Mouse (Mus musculus) bone marrow, adult 2 months (tissue): ENCODE measurements around the gene Faap20. TPM values are rescaled to one million over a fixed set of nuclear protein-coding genes. Genes with fewer than 3 reads are reported as not detected.
A peak's percentile ranks its signal among the peaks of the same experiment; 100 is the strongest.

Source experiments
- H3K27ac ChIP-seq: fragments of 200-500 bp; 2 replicates; pipeline ENCODE4 v1.5.1; 2012; ENCODE audit warnings: low read depth, mild to moderate bottlenecking, control low read depth, inconsistent platforms, low read length; ENCODE audit not compliant: control insufficient read depth, poor library complexity, insufficient read depth
- H3K4me1 ChIP-seq: fragments of 200-500 bp; 2 replicates; pipeline ENCODE4 v1.6.1; 2011; ENCODE audit warnings: low read length; ENCODE audit not compliant: control insufficient read depth, insufficient read depth
- H3K4me3 ChIP-seq: fragments of 200-500 bp; replicated peaks from 2 replicates; pipeline ENCODE3; 2011; ENCODE audit warnings: mild to moderate bottlenecking, low read depth, low read length, control low read depth; ENCODE audit not compliant: control insufficient read depth
- CTCF ChIP-seq: fragments of 200-500 bp; IDR thresholded peaks from 2 replicates; pipeline ENCODE4 v1.5.1; 2011; ENCODE audit warnings: low read length, control low read depth; ENCODE audit not compliant: control insufficient read depth, insufficient read depth
- POLR2A ChIP-seq: fragments of 200-500 bp; IDR thresholded peaks from 2 replicates; pipeline ENCODE4 v1.6.1; 2011; ENCODE audit warnings: low read depth, mild to moderate bottlenecking, control low read depth, low read length, borderline replicate concordance; ENCODE audit not compliant: control insufficient read depth
- WGBS: fragments of 180-500 bp; shearing (Covaris S2); methylation state at CpG from one replicate; pipeline ENCODE4 v1.1.7; 2018; 5-methylcytosine and 5-hydroxymethylcytosine counted together
- polyA plus RNA-seq: library from polyadenylated mRNA; stranded (reverse); fragments of >200 nt; gene quantifications from 2 replicates; pipeline ENCODE4 v1.2.4, GENCODE M21; 2011; ENCODE audit warnings: low replicate concordance; ENCODE audit not compliant: missing spikeins, insufficient read depth, insufficient read length

Faap20 gene
- polyA plus RNA-seq, 1 experiment, result 29.3 TPM

GRCm38 (mm10) chr4:155219271-155220212 is 30.1 kb upstream of the Faap20 start:
- peaks cover 33% of the 10 kb centered on the region for H3K4me1 ChIP-seq
- TF ChIP-seq POLR2A (no peak), CTCF (no peak)
- WGBS, result 40% methylated on average over 12 of the region's 12 CpGs
- H3K27ac ChIP-seq, result no peak overlapping the region
- H3K4me3 ChIP-seq, result peak overlapping the region; percentile 30

- WGBS, result 31% methylated on average over 14 of the region's 14 CpGs
- Histone ChIP-seq H3K27ac (no peak overlapping the region), H3K4me1 (peaks cover 32% of the 10 kb centered on the region), H3K4me3 (peak overlapping the region; percentile 79)
- TF ChIP-seq CTCF, result no peak
Observed at GRCm38 (mm10) chr4:155220213-155221100, 29.1 kb upstream of the Faap20 start.

GRCm38 (mm10) chr4:155221106-155221505 is 28.5 kb upstream of the Faap20 start:
- 13% methylated on average over 7 of the region's 7 CpGs for WGBS
- Histone ChIP-seq H3K27ac (no peak overlapping the region), H3K4me1 (peaks cover 32% of the 10 kb centered on the region), H3K4me3 (peak overlapping the region; percentile 79)
- TF ChIP-seq POLR2A (no peak), CTCF (no peak)

- peak overlapping the region; percentile 79 for H3K4me3 ChIP-seq
- no peak for TF ChIP-seq CTCF
- peak; percentile 45; the same call in 1 of the 2 replicates for TF ChIP-seq POLR2A
- peaks cover 27% of the 10 kb centered on the region for H3K4me1 ChIP-seq
- 1% methylated on average over 92 of the region's 93 CpGs for WGBS
- H3K27ac ChIP-seq, result peak overlapping the region; percentile 46
Observed at GRCm38 (mm10) chr4:155221599-155222551, 27.7 kb upstream of the Faap20 start.

- Histone ChIP-seq H3K4me1 (peaks cover 26% of the 10 kb centered on the region), H3K4me3 (peak within 1 kb of the TSS; percentile 79), H3K27ac (peak within 1 kb of the TSS; percentile 95)
- WGBS, result 26% methylated on average over 60 of the region's 63 CpGs
- TF ChIP-seq CTCF (no peak), POLR2A (no peak)
Observed at GRCm38 (mm10) chr4:155222552-155222840, 27.1 kb upstream of the Faap20 start, which contains the start of gene Ski. TSS of gene Ski (minus strand) at chr4:155222592.

GRCm38 (mm10) chr4:155222841-155223593 is 26.6 kb upstream of the Faap20 start:
- peak overlapping the region; percentile 95 for H3K27ac ChIP-seq
- peaks cover 23% of the 10 kb centered on the region for H3K4me1 ChIP-seq
- TF ChIP-seq CTCF (no peak), POLR2A (peak; percentile 64; the same call in 1 of the 2 replicates)
- H3K4me3 ChIP-seq, result peak overlapping the region; percentile 54
- WGBS, result 16% methylated on average over 112 of the region's 116 CpGs
